Mouse (Mus musculus): ENCODE results near the gene Adgrg1. TPM values are rescaled to one million over a fixed set of nuclear protein-coding genes. Genes with fewer than 3 reads are reported as not detected.
"Not testable (repeated sequence)": the region's sequence is repeated elsewhere in the genome, so short reads cannot be mapped to it uniquely, and the experiment has no call there.

The Adgrg1 gene
- polyA plus RNA-seq, 1 experiment, result 7.4 TPM

DNA sequence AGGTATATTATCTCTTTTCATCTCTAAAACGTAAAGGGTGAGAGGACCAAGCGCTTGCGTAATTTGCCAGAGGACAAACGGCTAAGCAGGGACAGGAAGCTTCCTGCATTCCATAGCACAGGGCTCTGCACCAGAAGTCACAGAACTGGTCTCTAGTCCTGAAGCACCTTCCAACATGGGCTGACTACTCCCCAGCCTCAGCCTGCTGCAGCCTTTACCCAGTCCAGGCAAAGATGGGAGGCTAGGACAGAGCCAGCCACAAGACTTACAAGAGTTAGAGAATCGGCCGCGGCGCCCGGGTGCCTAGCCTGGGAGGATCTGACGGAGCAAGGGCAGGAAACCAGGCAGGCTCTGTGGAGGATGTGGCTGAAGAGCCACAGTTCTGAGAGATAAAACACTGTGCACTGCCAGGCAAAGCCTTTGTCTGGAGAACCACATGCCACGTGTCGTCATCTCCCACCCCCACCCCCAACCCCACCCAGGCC, 45.8 kb downstream of the Adgrg1 start:
- H3K4me1 ChIP-seq (ENCODE audit: control insufficient read depth, insufficient read depth, insufficient read length, low read length), result no peaks in the 10 kb centered on the region; the same call in 1 of the 2 replicates
- H3K27ac ChIP-seq (replicated peaks; ENCODE audit: low read depth, low read length), result peak overlapping the region; percentile 83
- H3K4me3 ChIP-seq (ENCODE audit: insufficient read depth, low read depth, low read length), result peak overlapping the region; percentile 56

DNA sequence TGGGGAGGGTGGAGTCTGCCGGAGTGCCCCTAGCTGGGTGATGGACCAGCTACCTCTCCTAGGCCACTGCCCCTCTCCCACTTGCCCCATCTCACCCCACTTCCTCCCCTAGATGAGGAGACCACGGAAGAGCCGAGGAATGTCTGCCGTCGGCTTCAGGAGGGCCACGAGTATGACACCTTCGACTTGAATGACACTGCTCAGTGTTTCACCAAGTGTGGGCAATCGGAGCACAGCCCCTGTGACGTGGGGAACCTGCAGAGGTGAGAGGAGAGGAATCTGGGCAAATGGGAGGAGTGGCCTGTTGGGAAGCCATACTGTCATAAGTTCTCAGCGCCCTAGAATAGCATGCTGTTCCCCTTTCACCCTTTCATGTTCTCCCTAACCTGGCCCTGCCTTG, 46.3 kb downstream of the Adgrg1 start:
- Histone ChIP-seq H3K4me1 (ENCODE audit: control insufficient read depth, insufficient read depth, insufficient read length, low read length) (no peaks in the 10 kb centered on the region; the same call in 1 of the 2 replicates), H3K4me3 (ENCODE audit: insufficient read depth, low read depth, low read length) (peak overlapping the region; percentile 23), H3K27ac (replicated peaks; ENCODE audit: low read depth, low read length) (peak overlapping the region; percentile 41)

GRCm38 (mm10) chr8:95023201-95023600, 48.6 kb downstream of the Adgrg1 start:
- Histone ChIP-seq H3K4me1 (ENCODE audit: control insufficient read depth, insufficient read depth, insufficient read length, low read length) (no peaks in the 10 kb centered on the region; the same call in 1 of the 2 replicates), H3K4me3 (ENCODE audit: insufficient read depth, low read depth, low read length) (no peak overlapping the region), H3K27ac (replicated peaks; ENCODE audit: low read depth, low read length) (no peak overlapping the region)

DNA sequence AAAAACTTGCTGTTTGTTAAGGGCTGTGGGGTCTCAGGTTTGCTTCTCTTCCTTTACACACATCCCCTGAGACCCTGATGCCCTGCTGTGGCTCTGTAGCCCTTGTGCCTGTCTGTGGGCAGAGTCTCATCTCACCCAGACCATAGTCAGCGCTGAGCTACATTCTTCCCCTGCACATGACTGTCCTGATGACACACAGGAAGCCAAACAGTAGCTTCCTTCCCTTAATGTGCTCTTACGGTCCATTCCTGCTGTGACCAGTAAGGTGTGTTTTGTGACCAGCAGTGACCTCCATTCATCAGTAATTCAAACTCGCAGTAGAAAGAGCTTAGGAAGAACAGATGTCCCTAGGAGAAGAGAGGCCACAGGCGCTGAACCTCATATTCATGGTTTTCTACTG, 49.8 kb downstream of the Adgrg1 start:
- H3K4me1 ChIP-seq (ENCODE audit: control insufficient read depth, insufficient read depth, insufficient read length, low read length), result no peaks in the 10 kb centered on the region; the same call in 1 of the 2 replicates
- H3K4me3 ChIP-seq (ENCODE audit: insufficient read depth, low read depth, low read length), result no peak overlapping the region
- H3K27ac ChIP-seq (replicated peaks; ENCODE audit: low read depth, low read length), result no peak overlapping the region

GRCm38 (mm10) chr8:95025421-95025820, 50.9 kb downstream of the Adgrg1 start:
- Histone ChIP-seq H3K27ac (replicated peaks; ENCODE audit: low read depth, low read length) (no peak overlapping the region), H3K4me1 (ENCODE audit: control insufficient read depth, insufficient read depth, insufficient read length, low read length) (no peaks in the 10 kb centered on the region; the same call in 1 of the 2 replicates), H3K4me3 (ENCODE audit: insufficient read depth, low read depth, low read length) (no peak overlapping the region)

DNA sequence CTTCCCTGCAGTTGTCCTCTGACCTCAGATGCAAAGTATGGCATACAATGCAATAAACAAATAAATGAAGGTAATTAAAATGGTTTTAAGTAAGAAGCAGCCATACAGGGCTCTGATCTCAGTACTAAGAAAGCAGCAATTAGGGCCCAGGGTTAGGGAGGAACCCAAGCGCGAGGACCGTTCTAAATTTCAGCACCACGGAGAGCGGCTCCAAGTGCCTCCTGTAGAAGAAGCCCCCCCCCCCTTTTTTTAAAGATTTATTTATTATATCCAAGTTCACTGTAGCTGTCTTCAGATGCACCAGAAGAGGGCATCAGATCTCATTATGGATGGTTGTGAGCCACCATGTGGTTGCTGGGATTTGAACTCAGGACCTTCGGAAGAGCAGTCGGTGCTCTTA, 53.8 kb downstream of the Adgrg1 start:
- H3K4me1 ChIP-seq (ENCODE audit: control insufficient read depth, insufficient read depth, insufficient read length, low read length); H3K4me3 ChIP-seq (ENCODE audit: insufficient read depth, low read depth, low read length); H3K27ac ChIP-seq (replicated peaks; ENCODE audit: low read depth, low read length): not testable (repeated sequence)

- Histone ChIP-seq H3K27ac (replicated peaks; ENCODE audit: low read depth, low read length) (no peak overlapping the region), H3K4me1 (ENCODE audit: control insufficient read depth, insufficient read depth, insufficient read length, low read length) (no peaks in the 10 kb centered on the region)
Observed at GRCm38 (mm10) chr8:95037106-95037925, 62.8 kb downstream of the Adgrg1 start.

DNA sequence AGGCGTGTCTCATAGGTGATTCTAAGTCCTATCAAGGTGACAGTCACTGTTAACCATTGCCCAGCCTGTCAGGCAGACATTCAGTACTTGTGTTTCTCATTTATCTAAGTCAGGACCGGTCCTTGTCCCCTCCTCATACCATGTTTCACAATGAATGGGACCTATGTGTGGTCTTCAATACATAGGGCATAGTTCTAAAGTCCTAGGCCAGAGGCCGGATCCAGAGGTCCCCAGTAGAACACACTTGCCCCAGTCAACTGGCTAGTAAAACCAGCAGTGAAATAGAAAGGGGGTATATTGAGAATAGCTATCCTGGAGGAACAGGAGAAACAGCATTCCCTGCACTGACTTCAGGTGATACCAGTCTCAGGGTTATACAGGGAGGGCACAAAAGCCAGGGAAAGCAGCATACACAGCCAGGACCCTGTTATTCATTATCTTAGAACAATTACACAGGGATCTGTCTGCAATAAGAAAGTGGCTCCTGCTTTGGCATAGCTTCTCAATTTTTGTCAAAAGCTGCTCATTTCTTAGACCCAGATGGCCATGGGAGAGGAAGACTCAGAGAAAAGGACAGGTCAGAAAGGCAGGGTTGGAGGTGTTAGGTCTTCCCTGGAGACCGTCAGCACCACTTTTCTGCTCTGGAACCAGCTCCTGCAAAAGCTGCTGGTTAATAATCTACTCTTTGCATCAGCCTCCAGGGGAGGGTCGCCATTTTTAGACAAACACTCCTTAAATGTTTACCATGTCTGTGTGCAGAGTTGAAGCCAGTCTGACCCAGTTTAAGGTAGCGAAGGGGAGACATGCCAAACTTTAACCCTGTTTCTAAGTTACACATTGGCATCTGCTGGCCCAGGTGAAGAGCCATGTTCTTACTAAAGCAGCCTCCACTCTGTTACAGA, 67.6 kb downstream of the Adgrg1 start:
- no peaks in the 10 kb centered on the region for H3K4me1 ChIP-seq (ENCODE audit: control insufficient read depth, insufficient read depth, insufficient read length, low read length)
- no peak overlapping the region for H3K27ac ChIP-seq (replicated peaks; ENCODE audit: low read depth, low read length)
- H3K4me3 ChIP-seq (ENCODE audit: insufficient read depth, low read depth, low read length), result no peak overlapping the region

More at GRCm38 (mm10) chr8:95037106-95037925, 62.8 kb downstream of the Adgrg1 start:
- no peak overlapping the region for H3K4me3 ChIP-seq (ENCODE audit: insufficient read depth, low read depth, low read length)

DNA sequence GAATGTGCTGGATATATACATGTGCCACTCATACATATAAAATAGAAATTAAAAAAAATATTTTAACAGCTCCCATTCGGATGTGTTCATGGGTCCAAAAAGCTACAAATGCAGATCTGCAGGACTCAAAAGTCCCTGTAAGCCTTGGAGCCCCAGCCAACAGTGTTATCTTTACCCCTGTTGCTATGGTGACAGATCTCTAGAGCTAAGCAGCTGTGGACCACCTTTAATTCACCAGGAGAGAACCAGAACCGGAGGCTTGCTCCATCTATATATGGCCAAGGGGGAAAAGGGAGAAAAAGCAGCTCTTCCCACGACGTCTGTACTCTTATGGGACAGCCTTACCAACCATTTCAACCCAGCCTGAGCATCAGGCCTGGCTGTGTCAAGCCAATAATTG, 70.3 kb downstream of the Adgrg1 start:
- Histone ChIP-seq H3K4me3 (ENCODE audit: insufficient read depth, low read depth, low read length) (no peak overlapping the region), H3K27ac (replicated peaks; ENCODE audit: low read depth, low read length) (no peak overlapping the region), H3K4me1 (ENCODE audit: control insufficient read depth, insufficient read depth, insufficient read length, low read length) (no peaks in the 10 kb centered on the region)

GRCm38 (mm10) chr8:95046982-95047381, 72.4 kb downstream of the Adgrg1 start:
- H3K27ac ChIP-seq (replicated peaks; ENCODE audit: low read depth, low read length), result no peak overlapping the region
- H3K4me3 ChIP-seq (ENCODE audit: insufficient read depth, low read depth, low read length), result no peak overlapping the region
- H3K4me1 ChIP-seq (ENCODE audit: control insufficient read depth, insufficient read depth, insufficient read length, low read length), result no peaks in the 10 kb centered on the region

DNA sequence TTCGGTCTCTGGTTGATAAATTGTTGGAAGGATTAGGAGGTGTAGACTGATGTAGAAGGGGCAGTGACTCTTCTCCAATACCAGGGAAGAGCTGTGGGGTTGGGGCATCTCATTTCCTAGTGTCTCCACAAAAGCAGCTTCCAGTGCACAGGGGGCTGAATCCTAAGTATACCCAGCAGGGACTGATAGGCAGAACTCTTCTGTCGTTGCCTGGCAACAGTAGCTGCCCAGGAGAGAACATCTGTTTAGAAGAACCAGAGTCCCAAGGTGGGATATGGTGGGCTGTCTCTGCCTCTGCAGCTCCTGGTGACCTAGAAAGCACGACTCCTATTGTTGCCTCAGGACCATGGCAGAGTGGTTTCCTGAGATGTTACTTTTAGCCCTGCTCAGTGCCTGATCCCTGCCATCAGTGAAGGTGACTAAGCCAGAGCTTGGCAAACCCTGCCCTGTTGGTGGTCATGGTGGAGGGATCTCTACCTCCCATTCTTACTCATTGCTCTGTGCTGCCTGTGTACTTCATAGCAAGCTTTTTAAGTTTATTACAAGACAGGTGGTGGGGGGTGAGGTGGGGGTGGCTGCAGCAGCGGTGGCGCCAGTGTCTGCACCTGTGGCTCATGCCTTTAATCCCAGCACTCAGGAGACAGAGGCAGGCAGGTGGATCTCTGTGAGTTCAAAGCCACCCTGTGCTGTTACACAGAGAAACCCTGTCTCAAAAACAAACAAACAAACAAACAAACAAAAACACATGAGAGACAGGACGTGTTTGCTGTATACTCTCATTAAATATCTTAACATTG, 73.5 kb downstream of the Adgrg1 start:
- H3K27ac ChIP-seq (replicated peaks; ENCODE audit: low read depth, low read length), result no peak overlapping the region
- H3K4me1 ChIP-seq (ENCODE audit: control insufficient read depth, insufficient read depth, insufficient read length, low read length), result no peaks in the 10 kb centered on the region
- no peak overlapping the region for H3K4me3 ChIP-seq (ENCODE audit: insufficient read depth, low read depth, low read length)

DNA sequence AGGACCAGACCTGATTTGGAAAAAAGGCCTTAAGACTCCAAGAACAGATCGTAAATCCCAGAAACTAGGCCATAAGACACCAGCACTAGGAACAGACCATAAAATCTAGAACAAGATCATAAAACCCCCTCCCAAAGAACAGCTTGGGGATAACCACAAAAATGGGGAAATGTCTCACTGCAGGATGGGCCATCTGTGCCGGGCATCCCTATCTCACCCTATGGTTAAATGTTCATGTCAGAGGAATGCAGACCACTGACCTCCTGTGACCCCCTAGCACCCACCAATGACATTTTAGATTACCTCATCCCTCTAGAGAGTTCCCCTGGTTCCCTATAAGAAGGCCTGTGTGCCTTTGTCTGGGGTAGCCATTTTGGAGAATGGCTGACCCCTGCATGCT, 75.1 kb downstream of the Adgrg1 start:
- no peak overlapping the region for H3K27ac ChIP-seq (replicated peaks; ENCODE audit: low read depth, low read length)
- H3K4me3 ChIP-seq (ENCODE audit: insufficient read depth, low read depth, low read length), result no peak overlapping the region
- no peaks in the 10 kb centered on the region for H3K4me1 ChIP-seq (ENCODE audit: control insufficient read depth, insufficient read depth, insufficient read length, low read length)

DNA sequence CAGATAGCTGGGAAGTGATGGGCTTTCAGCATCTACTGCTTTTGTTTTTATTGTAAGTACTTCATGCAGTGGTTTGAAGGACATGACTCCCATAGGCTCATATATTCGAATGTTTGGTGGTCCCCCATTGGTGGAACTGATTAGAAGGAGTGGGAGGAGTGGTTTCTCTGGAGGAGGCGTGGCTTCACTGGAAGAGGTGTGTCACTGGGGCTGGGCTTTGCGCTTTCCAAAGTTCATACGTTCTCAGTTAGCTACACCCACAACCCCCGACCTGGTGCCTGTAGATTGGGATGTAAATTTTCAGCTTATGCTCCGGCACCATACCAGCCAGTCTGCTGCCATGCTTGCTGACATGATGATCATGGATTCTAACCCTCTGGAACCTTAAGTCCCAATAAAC, 79.9 kb downstream of the Adgrg1 start:
- H3K4me3 ChIP-seq (ENCODE audit: insufficient read depth, low read depth, low read length), result no peak overlapping the region
- H3K4me1 ChIP-seq (ENCODE audit: control insufficient read depth, insufficient read depth, insufficient read length, low read length), result no peaks in the 10 kb centered on the region
- H3K27ac ChIP-seq (replicated peaks; ENCODE audit: low read depth, low read length), result no peak overlapping the region

DNA sequence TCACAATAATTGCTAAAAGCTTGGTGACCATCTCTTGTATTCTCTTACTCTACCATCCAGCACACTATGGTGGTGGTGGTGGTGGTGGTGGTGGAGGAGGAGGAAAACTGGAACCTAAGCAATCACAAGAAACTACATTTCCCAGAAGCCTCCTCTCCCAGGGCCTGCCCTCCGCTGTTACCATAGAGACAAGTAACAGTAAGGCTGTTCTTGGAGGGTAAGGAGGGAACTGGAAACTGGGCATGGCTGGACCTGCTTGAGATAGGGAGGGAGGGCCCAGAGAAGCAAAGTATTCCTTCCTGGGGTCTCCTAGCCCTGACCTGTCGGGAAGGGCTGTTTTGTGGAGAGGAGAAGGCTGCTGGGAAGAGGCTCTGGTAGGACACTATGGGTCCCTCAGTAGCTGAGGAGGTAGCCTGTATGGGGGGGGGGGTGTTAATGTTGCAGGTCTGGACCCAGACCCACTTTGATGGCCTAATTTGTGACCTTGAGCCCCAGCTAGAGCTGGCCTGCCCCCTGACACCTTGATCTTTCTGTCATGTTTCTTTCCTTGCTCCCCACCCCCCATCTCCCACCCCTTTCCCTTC, 80.5 kb downstream of the Adgrg1 start, which contains the start of gene Drc7:
Gene Drc7 (plus strand): TSS at position 177 of the 584 bp plus-strand sequence.
- no peaks in the 10 kb centered on the region for H3K4me1 ChIP-seq (ENCODE audit: control insufficient read depth, insufficient read depth, insufficient read length, low read length)
- H3K4me3 ChIP-seq (ENCODE audit: insufficient read depth, low read depth, low read length), result no peak within 1 kb of the TSS
- H3K27ac ChIP-seq (replicated peaks; ENCODE audit: low read depth, low read length), result no peak within 1 kb of the TSS

Data from brown adipose tissue, adult 24 weeks (tissue).